Comparison of ENCODE assay signal across 10 mouse cellular contexts in genomic region chr7:130903505-130904074, GRCm38 (mm10). TPM values are rescaled to one million over a fixed set of nuclear protein-coding genes. Genes with fewer than 3 reads are reported as not detected.
DNase-seq lines count a peak whose midpoint lies in the region; ATAC-seq and TF ChIP-seq lines count a peak whose summit lies in the region.
"Had no signal": no experiment of that assay in that cellular context is flagged by ENCODE, and none has a peak within 500 bp of the region (broad histone marks: within the 10 kb centered on the region; RNA-seq: fewer than 3 reads in every experiment).

No protein-coding gene starts in this region.

- no peak overlapping the region for H3K4me2 ChIP-seq in lung, postnatal 0 days (replicated peaks; ENCODE audit: low read depth, low read length)

- H3K36me3 ChIP-seq in lung, postnatal 0 days (ENCODE audit: insufficient read depth, low read length), result peaks cover 13% of the 10 kb centered on the region; the same call in 1 of the 2 replicates
- H3K36me3 ChIP-seq: G1E had no signal

- H3K27me3 ChIP-seq in lung, postnatal 0 days (replicated peaks; ENCODE audit: insufficient read depth, low read length), result no peaks in the 10 kb centered on the region

- H3K4me1 ChIP-seq in lung, postnatal 0 days (ENCODE audit: insufficient read depth, low read depth, low read length), result no peaks in the 10 kb centered on the region

- 76% methylated on average over 16 of the region's 16 CpGs for WGBS in lung, postnatal 0 days

- no peak for ATAC-seq in lung, postnatal 0 days
- 0 out of 2 replicates have a peak, but pooled peaks have one; percentile 55 for ATAC-seq in erythroblast, adult 5-6 weeks (replicated peaks; ENCODE audit: low FRiP score, poor library complexity, severe bottlenecking)
- ATAC-seq in megakaryocyte progenitor cell, adult 5-6 weeks (replicated peaks; ENCODE audit: poor library complexity), result peak; percentile 74

- peak; percentile 15 for DNase-seq in lung, adult 18-20 months
- DNase-seq in lung, postnatal 0 days (ENCODE audit: low spot score), result no peak
- peak; percentile 34 for DNase-seq in thymus, postnatal 0 days (ENCODE audit: low spot score)
- DNase-seq in gastrocnemius, adult 8-10 months (ENCODE audit: low spot score in 2 of 2), result no peak
- DNase-seq in embryo, embryonic 10 days (ENCODE audit: low spot score), result no peak
- no peak for DNase-seq in adrenal gland, adult 2 months
- DNase-seq: kidney, adult 8-10 months had no signal

- no peaks in the 10 kb centered on the region for H3K9me3 ChIP-seq in lung, postnatal 0 days (ENCODE audit: low read length)

- no peak for TF ChIP-seq CTCF in lung, postnatal 0 days (IDR thresholded peaks at IDR 0.05)

- no peak for TF ChIP-seq EP300 in lung, postnatal 0 days (IDR thresholded peaks at IDR 0.05)

- no peak overlapping the region for H3K27ac ChIP-seq in lung, postnatal 0 days (ENCODE audit: low read length)

- H3K9ac ChIP-seq in lung, postnatal 0 days (replicated peaks; ENCODE audit: low read depth), result no peak overlapping the region

- no peak overlapping the region for H3K4me3 ChIP-seq in lung, postnatal 0 days (ENCODE audit: low read depth, low read length)

RNA-seq across cellular contexts. Expression of gene Htra1, which starts 32.3 kb away (rescaled TPM):
- 44.6 and 52.1 TPM in 2 replicates for polyA plus RNA-seq in lung, postnatal 0 days (2015; fragmentation: Nextera tagmentation; extraction: Ambion mirVana)
- total RNA-seq in erythroblast, adult 5-6 weeks (2015; ENCODE audit: low replicate concordance), result not detected in 2 replicates
- total RNA-seq in erythroblast, adult 5-6 weeks (2017; ENCODE audit: low replicate concordance), result not detected in 2 replicates
- not detected in 2 replicates for total RNA-seq in megakaryocyte progenitor cell, adult 5-6 weeks (2015)
- total RNA-seq in megakaryocyte progenitor cell, adult 5-6 weeks (2017), result 0.29 TPM in 1 of 2 replicates, not detected in the other
- 8.4 and 9.2 TPM in 2 replicates for polyA plus RNA-seq in thymus, postnatal 0 days (2015; fragmentation: Nextera tagmentation; extraction: Ambion mirVana)
- 10 to 100 TPM; 33.9 to 51.0 (median 36.5) TPM for total RNA-seq in gastrocnemius, adult 8-10 months (2022)
- 10 to 100 TPM; 34.5 to 87.0 TPM for total RNA-seq in adrenal gland, adult 2 months (2021)
- 90.6 and 134 TPM in 2 replicates for polyA plus RNA-seq in adrenal gland, adult 2 months (2012; rRNA removed)
- total RNA-seq: G1E had no signal
- polyA plus RNA-seq: G1E had no signal

RNA-seq across cellular contexts. Expression of gene Plekha1, which starts 38.0 kb away (rescaled TPM):
- 74.5 and 83.9 TPM in 2 replicates for polyA plus RNA-seq in lung, postnatal 0 days (2015; fragmentation: Nextera tagmentation; extraction: Ambion mirVana)
- 2.1 and 3.1 TPM in 2 replicates for total RNA-seq in erythroblast, adult 5-6 weeks (2015; ENCODE audit: low replicate concordance)
- total RNA-seq in erythroblast, adult 5-6 weeks (2017; ENCODE audit: low replicate concordance), result 3.2 and 7.8 TPM in 2 replicates
- 12.4 and 14.0 TPM in 2 replicates for total RNA-seq in megakaryocyte progenitor cell, adult 5-6 weeks (2015)
- total RNA-seq in megakaryocyte progenitor cell, adult 5-6 weeks (2017), result 19.3 and 23.3 TPM in 2 replicates
- polyA plus RNA-seq in thymus, postnatal 0 days (2015; fragmentation: Nextera tagmentation; extraction: Ambion mirVana), result 17.6 and 20.7 TPM in 2 replicates
- total RNA-seq in gastrocnemius, adult 8-10 months (2022), result 10 to 100 TPM; 25.3 to 34.4 (median 28.3) TPM
- 10 to 100 TPM; 22.5 to 30.1 TPM for total RNA-seq in adrenal gland, adult 2 months (2021)
- 11.0 and 11.2 TPM in 2 replicates for polyA plus RNA-seq in adrenal gland, adult 2 months (2012; rRNA removed)
- polyA plus RNA-seq: G1E had no signal

Comparison
In these comparisons a context has a peak if more than half of its experiments do, and no peak if none do; other contexts are left out.
1. DNase-seq: peak in lung, adult 18-20 months (2 of 2) and thymus, postnatal 0 days (single experiment); none in lung, postnatal 0 days (single experiment), gastrocnemius, adult 8-10 months (0 of 2), embryo, embryonic 10 days (single experiment) and adrenal gland, adult 2 months (single experiment).
2. RNA of gene Htra1, which starts 32.3 kb away (total RNA-seq): 34.5 to 87.0 TPM in adrenal gland, adult 2 months and 33.9 to 51.0 TPM in gastrocnemius, adult 8-10 months; 0.29 TPM in megakaryocyte progenitor cell, adult 5-6 weeks and not detected in erythroblast, adult 5-6 weeks; every median in the first group is over 10 times any median in the second.